Mouse (Mus musculus) stomach, postnatal 0 days (tissue): Measurements from ENCODE around the gene Gm28305. TPM values are rescaled to one million over a fixed set of nuclear protein-coding genes. Genes with fewer than 3 reads are reported as not detected.

ENCODE experiments used
- ATAC-seq: fragments of 200-750 bp; cut with Nextera tagmentation; 2 replicates; pipeline ENCODE4 v1.8.0; 2017; ENCODE audit not compliant: low FRiP score, low TSS enrichment
- DNase-seq: peaks from one replicate; pipeline ENCODE4 v3.0.0-alpha.2; 2016; ENCODE audit warnings: low spot score
- H3K27ac ChIP-seq: fragments of 300-500 bp; sonication (generic); replicated peaks from 2 replicates; pipeline ENCODE4 v1.5.1; 2014; ENCODE audit warnings: mild to moderate bottlenecking, control low read depth
- H3K27me3 ChIP-seq: fragments of 300-500 bp; sonication (generic); 2 replicates; pipeline ENCODE4 v1.6.1; 2014; ENCODE audit warnings: low read length; ENCODE audit not compliant: control insufficient read depth, insufficient read depth
- H3K36me3 ChIP-seq: fragments of 300-500 bp; sonication (generic); 2 replicates; pipeline ENCODE4 v1.6.1; 2014; ENCODE audit warnings: low read length, mixed read lengths; ENCODE audit not compliant: control insufficient read depth, insufficient read depth
- H3K4me1 ChIP-seq: fragments of 300-500 bp; sonication (generic); replicated peaks from 2 replicates; pipeline ENCODE4 v1.6.1; 2014; ENCODE audit warnings: antibody characterized with exemption; ENCODE audit not compliant: control insufficient read depth, insufficient read depth
- H3K4me2 ChIP-seq: fragments of 300-500 bp; sonication (generic); replicated peaks from 2 replicates; pipeline ENCODE4 v1.6.1; 2014; ENCODE audit warnings: low read depth, mild to moderate bottlenecking, control low read depth, moderate library complexity
- H3K4me3 ChIP-seq: fragments of 300-500 bp; sonication (generic); 2 replicates; pipeline ENCODE4 v1.5.1; 2014; ENCODE audit warnings: low read depth, low read length, control low read depth
- H3K9ac ChIP-seq: fragments of 300-500 bp; sonication (generic); 2 replicates; pipeline ENCODE4 v1.6.1; 2014; ENCODE audit warnings: mild to moderate bottlenecking, low read length, control low read depth, mixed read lengths
- H3K9me3 ChIP-seq: fragments of 300-500 bp; sonication (generic); 2 replicates; pipeline ENCODE4 v1.6.1; 2016; ENCODE audit warnings: low read length; ENCODE audit not compliant: control insufficient read depth
- CTCF ChIP-seq: IDR thresholded peaks from 2 replicates; pipeline ENCODE4 v1.5.1; 2016; ENCODE audit warnings: antibody characterized with exemption, low read depth, mild to moderate bottlenecking, moderate library complexity
- EP300 ChIP-seq: optimal IDR thresholded peaks from 2 replicates; pipeline ENCODE3; 2016; ENCODE audit warnings: antibody characterized with exemption
- WGBS: fragments of 180-500 bp; shearing (Covaris S2); extraction: QIAGEN DNeasy Blood & Tissue Kit; methylation state at CpG from one replicate; pipeline ENCODE4 v1.1.7; 2014; 5-methylcytosine and 5-hydroxymethylcytosine counted together
- polyA plus RNA-seq: library from polyadenylated mRNA; unstranded; fragments of >200 nt; fragmentation: Nextera tagmentation; extraction: Ambion mirVana; gene quantifications from 2 replicates; pipeline ENCODE4 v1.2.1, GENCODE M21; 2015

The Gm28305 gene
- polyA plus RNA-seq, 1 experiment from 2014 or later = not detected

DNA sequence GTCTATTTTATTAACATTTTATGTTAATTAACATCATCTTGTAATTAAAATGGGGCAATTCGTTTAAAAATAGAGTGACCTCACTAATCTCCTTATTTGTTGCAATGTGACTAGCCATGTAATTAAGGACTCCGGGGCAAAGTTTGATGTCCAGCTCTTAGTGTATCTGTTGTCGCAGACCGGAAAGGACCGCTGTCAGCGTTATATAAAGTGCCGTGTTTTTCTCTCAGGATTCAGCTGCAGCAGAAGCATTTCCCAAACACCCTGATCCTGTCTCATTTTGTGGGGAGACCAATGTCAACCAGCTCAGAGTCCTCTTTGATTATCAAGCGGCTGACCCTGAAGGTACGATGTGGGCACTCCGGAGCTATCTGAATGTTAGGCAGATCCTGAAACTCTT is 19.4 kb upstream of the Gm28305 start:
- ATAC-seq (no peak), DNase-seq (no peak)

DNA sequence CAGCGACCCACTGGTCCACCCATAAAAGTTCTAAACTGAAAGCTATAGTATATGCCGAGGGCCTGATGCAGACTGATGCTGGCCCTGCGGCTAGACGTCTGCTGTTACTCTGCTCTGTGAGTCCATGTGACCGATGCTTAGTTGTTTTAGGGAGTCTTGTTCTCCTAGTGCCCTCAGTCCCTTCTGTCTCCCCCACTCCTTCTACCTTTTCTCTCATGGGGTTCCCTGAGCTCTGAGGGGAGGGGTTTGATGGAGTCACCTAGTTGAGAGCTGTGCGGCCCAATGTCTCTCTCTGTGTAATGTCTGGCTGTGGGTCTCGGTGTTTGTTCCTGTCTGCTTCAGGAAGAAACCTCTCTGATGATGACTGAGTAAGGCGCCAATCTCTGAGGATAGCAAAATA is 13.3 kb upstream of the Gm28305 start:
- Histone ChIP-seq H3K4me3 (no peak overlapping the region), H3K36me3 (peaks cover 11% of the 10 kb centered on the region; the same call in 1 of the 2 replicates), H3K27ac (no peak overlapping the region), H3K4me2 (no peak overlapping the region), H3K27me3 (no peaks in the 10 kb centered on the region), H3K9ac (no peak overlapping the region), H3K4me1 (no peaks in the 10 kb centered on the region), H3K9me3 (no peaks in the 10 kb centered on the region)
- DNase-seq (no peak), ATAC-seq (no peak)
- WGBS = 99% methylated on average over 8 of the region's 8 CpGs
- TF ChIP-seq CTCF = no peak
- no peak for TF ChIP-seq EP300

More for the DNA sequence above, 19.4 kb upstream of the Gm28305 start:
- WGBS = 93% methylated on average over 10 of the region's 10 CpGs
- Histone ChIP-seq H3K27me3 (no peaks in the 10 kb centered on the region), H3K4me2 (no peak overlapping the region), H3K36me3 (peaks cover 6% of the 10 kb centered on the region; the same call in 1 of the 2 replicates), H3K4me1 (no peaks in the 10 kb centered on the region), H3K9ac (no peak overlapping the region), H3K27ac (no peak overlapping the region), H3K4me3 (no peak overlapping the region), H3K9me3 (no peaks in the 10 kb centered on the region)
- TF ChIP-seq CTCF (no peak), EP300 (no peak)

DNA sequence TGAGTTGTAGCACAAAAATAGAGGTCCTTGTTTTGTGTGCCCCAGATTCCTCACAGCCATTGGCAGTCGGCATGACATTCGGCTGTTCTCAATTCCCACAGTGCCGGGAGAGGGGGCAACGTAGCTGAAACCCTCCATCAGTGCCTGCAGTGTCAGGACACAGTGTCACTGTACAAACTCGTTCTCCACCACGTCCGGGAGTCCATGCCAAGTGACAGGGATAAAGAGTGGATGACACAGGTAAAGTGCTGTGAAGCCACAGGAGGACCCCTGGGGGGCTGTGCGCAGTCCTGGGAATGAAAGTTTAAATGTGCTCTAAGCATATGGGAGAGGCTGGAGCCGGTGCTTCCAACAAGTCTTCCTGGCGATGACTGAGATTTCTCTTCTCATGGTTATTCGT is 10.6 kb upstream of the Gm28305 start:
- Histone ChIP-seq H3K27me3 (no peaks in the 10 kb centered on the region), H3K9me3 (no peaks in the 10 kb centered on the region), H3K36me3 (peaks cover 8% of the 10 kb centered on the region; the same call in 1 of the 2 replicates), H3K27ac (no peak overlapping the region), H3K9ac (no peak overlapping the region), H3K4me3 (no peak overlapping the region), H3K4me2 (no peak overlapping the region), H3K4me1 (no peaks in the 10 kb centered on the region)
- WGBS = 87% methylated on average over 11 of the region's 11 CpGs
- ATAC-seq (no peak), DNase-seq (no peak)
- TF ChIP-seq EP300 (no peak), CTCF (no peak)

DNA sequence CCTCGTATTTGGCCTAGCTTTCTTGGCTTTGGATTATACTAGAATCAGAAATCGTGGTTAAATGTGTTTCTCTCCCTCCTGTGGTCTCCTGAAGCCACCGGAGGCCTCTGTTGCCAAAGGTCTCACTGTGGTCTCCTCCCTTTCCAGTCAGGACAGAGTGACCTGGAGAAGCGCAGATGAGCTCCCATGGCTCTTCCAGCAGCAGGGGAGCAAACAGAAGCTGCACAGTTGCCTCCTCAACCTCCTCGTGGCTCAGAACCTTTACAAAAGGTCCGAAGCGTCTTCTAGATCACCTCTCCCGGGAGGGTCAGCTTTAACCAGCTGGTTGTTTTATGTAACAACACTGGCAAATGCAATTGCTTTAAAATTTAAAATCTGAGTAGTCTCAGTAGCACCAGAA is 6.2 kb upstream of the Gm28305 start:
- Histone ChIP-seq H3K9ac (no peak overlapping the region), H3K27me3 (no peaks in the 10 kb centered on the region), H3K36me3 (peaks cover 14% of the 10 kb centered on the region; the same call in 1 of the 2 replicates), H3K9me3 (no peaks in the 10 kb centered on the region), H3K4me3 (no peak overlapping the region), H3K4me1 (no peaks in the 10 kb centered on the region), H3K27ac (no peak overlapping the region), H3K4me2 (no peak overlapping the region)
- no peak for ATAC-seq
- no peak for TF ChIP-seq EP300
- no peak for TF ChIP-seq CTCF
- no peak for DNase-seq
- WGBS = 77% methylated on average over 8 of the region's 8 CpGs

DNA sequence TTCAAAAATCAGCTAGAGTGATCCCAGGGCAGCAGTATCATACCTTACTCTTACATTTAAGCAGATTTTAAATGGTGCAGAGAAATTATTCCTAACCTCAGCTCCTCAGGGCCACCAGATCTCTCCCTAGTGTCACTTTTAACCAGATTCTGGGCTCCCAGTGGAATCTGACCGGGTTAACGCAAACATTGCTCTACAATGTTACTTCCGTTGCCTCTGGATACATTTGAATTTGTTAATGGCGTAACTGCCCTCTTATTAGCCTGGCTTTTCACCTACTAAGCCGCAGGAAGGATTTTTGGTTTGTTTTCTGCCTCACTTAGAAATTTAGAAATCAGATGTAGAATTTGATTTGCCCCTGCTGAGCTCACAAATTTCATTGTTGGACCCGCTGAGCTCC is 5.7 kb upstream of the Gm28305 start:
- peaks cover 16% of the 10 kb centered on the region; the same call in 1 of the 2 replicates for H3K36me3 ChIP-seq
- no peak overlapping the region for H3K4me3 ChIP-seq
- ATAC-seq (no peak), DNase-seq (no peak)
- TF ChIP-seq CTCF = no peak
- TF ChIP-seq EP300 = no peak
- H3K4me1 ChIP-seq = no peaks in the 10 kb centered on the region
- no peak overlapping the region for H3K27ac ChIP-seq
- WGBS = 61% methylated on average over 6 of the region's 6 CpGs
- no peak overlapping the region for H3K4me2 ChIP-seq
- H3K9ac ChIP-seq = no peak overlapping the region
- no peaks in the 10 kb centered on the region for H3K27me3 ChIP-seq
- H3K9me3 ChIP-seq = no peaks in the 10 kb centered on the region

DNA sequence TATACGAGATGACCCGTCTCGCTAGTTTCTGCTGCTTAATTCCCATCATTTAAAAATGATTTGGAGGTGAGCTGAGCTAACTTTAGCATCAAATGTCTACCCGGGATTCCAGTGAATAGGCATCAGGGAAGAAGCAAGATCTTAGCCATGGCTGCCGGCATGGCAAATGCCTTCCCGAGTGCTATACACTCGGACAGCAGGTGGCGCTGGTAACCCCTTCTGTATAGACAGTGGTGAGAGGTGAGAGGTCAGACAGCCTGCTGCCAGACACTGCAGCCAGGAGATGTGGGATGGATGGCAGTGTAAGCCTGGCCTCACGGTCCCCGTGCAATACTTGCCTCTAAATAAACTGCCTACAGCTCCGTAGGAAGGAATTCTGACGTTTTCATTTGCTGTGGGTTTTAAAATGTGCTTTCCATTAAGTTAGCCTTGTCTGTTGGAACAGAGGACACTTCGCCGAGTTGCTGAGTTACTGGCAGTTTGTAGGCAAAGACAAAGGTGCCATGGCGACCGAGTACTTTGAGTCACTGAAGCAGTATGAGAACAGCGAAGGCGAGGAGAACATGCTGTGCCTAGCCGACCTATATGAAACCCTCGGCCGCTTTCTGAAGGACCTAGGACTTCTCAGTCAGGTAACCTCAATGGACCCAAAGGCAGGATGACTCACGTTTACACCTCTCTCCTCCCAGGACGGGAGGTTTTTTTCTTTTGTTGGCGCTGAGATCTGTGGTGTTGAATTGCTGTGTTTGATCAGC is 5.0 kb upstream of the Gm28305 start:
- H3K27ac ChIP-seq = no peak overlapping the region
- WGBS = 45% methylated on average over 24 of the region's 24 CpGs
- ATAC-seq = peak; percentile 76
- H3K4me2 ChIP-seq = no peak overlapping the region
- no peak for TF ChIP-seq EP300
- peak; percentile 86 for TF ChIP-seq CTCF
- peak; percentile 81 for DNase-seq
- H3K4me1 ChIP-seq = no peaks in the 10 kb centered on the region
- H3K27me3 ChIP-seq = no peaks in the 10 kb centered on the region
- peaks cover 16% of the 10 kb centered on the region; the same call in 1 of the 2 replicates for H3K36me3 ChIP-seq
- H3K9ac ChIP-seq = no peak overlapping the region
- no peak overlapping the region for H3K4me3 ChIP-seq
- H3K9me3 ChIP-seq = no peaks in the 10 kb centered on the region
